Mouse (Mus musculus) embryonic stem cell, embryonic (primary cell): ENCODE results near the gene Eprs.

Experiments used
- CTCF ChIA-PET, 4 experiments: fragments of 300-600 bp in 2 of 4; fragments of 350-600 bp in 2 of 4; sonication (Branson Sonifier 250); formaldehyde crosslinking; loops; one replicate each; lab custom pipeline; 2022; ENCODE audit warnings: inconsistent platforms in 2 of 4; lab: Charles Lee
- POLR2A ChIA-PET, 4 experiments: fragments of 300-600 bp in 2 of 4; fragments of 350-600 bp in 2 of 4; sonication (Branson Sonifier 250); formaldehyde crosslinking; loops; one replicate each; lab custom pipeline; 2022; ENCODE audit warnings: antibody characterized with exemption in 4 of 4, inconsistent platforms in 1 of 4; lab: Charles Lee

The Eprs gene

GRCm38 (mm10) chr1:185409831-185410230 is 47.0 kb downstream of the Eprs start:
- ChIA-PET CTCF (interaction anchor here in 2 of 4 experiments (0.6 to 1.2 kb wide), 7 partner anchors 9 to 108 kb away, joined by 3 to 6 read pairs (median 3); no protein-coding TSS in a partner anchor), POLR2A (interaction anchor here in 1 of 4 experiments (1.0 to 4.9 kb wide), 7 partner anchors 9 to 46 kb away, joined by 3 to 14 read pairs (median 9); no protein-coding TSS in a partner anchor)

GRCm38 (mm10) chr1:185418011-185418410 is 55.2 kb downstream of the Eprs start:
- ChIA-PET POLR2A (interaction anchor here in 2 of 4 experiments (0.6 to 1.3 kb wide), 5 partner anchors 28 to 1311 kb away, joined by 3 to 4 read pairs (median 3); partner anchors contain the start of gene Iars2 (in 1 of the 2)), CTCF (interaction anchor here in 1 of 4 experiments (1.4 kb wide), 1 partner anchor 8 kb away, joined by 3 read pairs; no protein-coding TSS in a partner anchor)

GRCm38 (mm10) chr1:185419805-185420204 is 57.0 kb downstream of the Eprs start:
- CTCF ChIA-PET = interaction anchor here in 1 of 4 experiments (0.8 to 1.3 kb wide), 2 partner anchors 95 to 451 kb away, joined by 3 read pairs; no protein-coding TSS in a partner anchor
- POLR2A ChIA-PET = interaction anchor here in 2 of 4 experiments (1.1 to 1.9 kb wide), 5 partner anchors 14 to 33 kb away, joined by 3 to 7 read pairs (median 3); no protein-coding TSS in a partner anchor

DNA sequence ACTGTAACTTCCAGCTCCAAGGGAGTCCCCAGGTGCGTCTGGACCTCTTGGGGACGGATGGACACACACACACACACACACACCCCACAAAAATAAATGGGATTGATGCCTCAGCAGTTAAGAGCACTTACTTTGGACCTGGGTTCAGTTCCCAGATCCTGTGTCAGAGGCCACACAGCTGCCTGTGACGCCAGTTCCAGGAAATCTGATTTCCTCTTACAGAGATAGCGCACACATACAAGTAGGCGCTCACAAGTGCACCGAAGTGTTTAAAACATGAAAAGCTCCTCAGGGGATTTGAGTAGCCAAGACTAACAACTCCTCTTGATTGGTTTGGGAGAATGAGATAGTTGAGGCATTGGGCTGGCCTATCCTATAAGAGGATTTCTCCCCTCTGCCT is 57.9 kb downstream of the Eprs start:
- ChIA-PET CTCF (interaction anchor here in 2 of 4 experiments (1.0 to 1.3 kb wide), 2 partner anchors 81 to 95 kb away, joined by 3 read pairs; no protein-coding TSS in a partner anchor), POLR2A (interaction anchor here in 3 of 4 experiments (0.7 to 1.9 kb wide), 6 partner anchors 13 to 92 kb away, joined by 3 to 7 read pairs (median 3); partner anchors contain the start of gene Iars2 (in 1 of the 3))

DNA sequence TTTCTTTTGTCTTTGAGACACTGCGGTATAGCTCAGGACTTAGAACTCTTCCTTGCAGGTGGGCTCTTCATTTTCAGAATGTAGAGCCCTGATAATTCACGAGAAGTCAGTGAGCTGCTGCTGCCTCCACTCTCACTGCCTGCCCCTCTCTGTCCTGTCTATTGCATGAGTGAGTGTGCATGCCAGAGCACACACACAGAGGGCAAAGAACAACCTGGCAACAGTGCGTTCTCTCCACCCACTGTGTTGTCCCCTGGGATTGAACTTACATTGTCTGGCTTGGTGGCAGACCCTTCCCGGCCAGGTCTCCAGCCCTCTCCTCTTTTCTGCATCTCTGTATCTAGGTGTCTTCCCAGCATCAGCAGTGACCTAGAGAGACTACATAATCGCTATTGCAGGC is 63.7 kb downstream of the Eprs start:
- ChIA-PET POLR2A (interaction anchor here in 1 of 4 experiments (1.0 kb wide), 1 partner anchor 12 kb away, joined by 6 read pairs; no protein-coding TSS in a partner anchor), CTCF (interaction anchor here in 2 of 4 experiments (0.5 to 1.3 kb wide), 2 partner anchors 17 to 634 kb away, joined by 3 to 7 read pairs; no protein-coding TSS in a partner anchor)

DNA sequence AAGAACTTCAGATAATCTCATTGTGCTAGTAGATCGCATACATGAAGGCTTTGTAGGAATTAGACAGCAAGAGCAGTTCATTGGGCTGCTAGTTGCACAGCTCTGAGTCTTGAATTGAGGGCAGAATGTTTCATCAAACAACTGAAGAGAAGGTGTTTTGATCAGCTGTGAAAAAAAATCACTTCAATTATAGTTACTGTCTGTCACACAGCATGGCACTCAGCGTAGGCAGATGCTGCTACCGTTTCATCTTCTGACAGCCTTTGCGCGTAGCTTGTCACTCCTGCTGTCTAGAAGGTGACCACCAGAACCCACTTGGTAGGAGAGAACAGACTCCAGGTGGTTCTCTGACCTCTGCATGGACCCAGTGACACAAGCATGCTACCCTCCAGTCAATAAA is 67.6 kb downstream of the Eprs start:
- ChIA-PET CTCF (interaction anchor here in 2 of 4 experiments (0.9 to 1.3 kb wide), 2 partner anchors 27 to 71 kb away, joined by 3 read pairs; no protein-coding TSS in a partner anchor), POLR2A (interaction anchor here in 1 of 4 experiments (0.5 to 1.6 kb wide), 8 partner anchors 10 to 87 kb away, joined by 3 to 6 read pairs (median 3); partner anchors contain the start of gene Slc30a10)

- ChIA-PET POLR2A (interaction anchor here in 1 of 4 experiments (0.5 to 1.6 kb wide), 7 partner anchors 9 to 86 kb away, joined by 3 to 6 read pairs (median 3); no protein-coding TSS in a partner anchor), CTCF (interaction anchor here in 1 of 4 experiments (1.2 kb wide), 1 partner anchor 86 kb away, joined by 3 read pairs; no protein-coding TSS in a partner anchor)
Measured at GRCm38 (mm10) chr1:185431245-185431997, 68.6 kb downstream of the Eprs start.

GRCm38 (mm10) chr1:185431998-185432317 is 69.1 kb downstream of the Eprs start:
- ChIA-PET POLR2A (interaction anchor here in 1 of 4 experiments (1.2 to 1.6 kb wide), 3 partner anchors 8 to 47 kb away, joined by 3 to 6 read pairs (median 3); no protein-coding TSS in a partner anchor), CTCF (interaction anchor here in 1 of 4 experiments (1.2 kb wide), 1 partner anchor 86 kb away, joined by 3 read pairs; no protein-coding TSS in a partner anchor)

DNA sequence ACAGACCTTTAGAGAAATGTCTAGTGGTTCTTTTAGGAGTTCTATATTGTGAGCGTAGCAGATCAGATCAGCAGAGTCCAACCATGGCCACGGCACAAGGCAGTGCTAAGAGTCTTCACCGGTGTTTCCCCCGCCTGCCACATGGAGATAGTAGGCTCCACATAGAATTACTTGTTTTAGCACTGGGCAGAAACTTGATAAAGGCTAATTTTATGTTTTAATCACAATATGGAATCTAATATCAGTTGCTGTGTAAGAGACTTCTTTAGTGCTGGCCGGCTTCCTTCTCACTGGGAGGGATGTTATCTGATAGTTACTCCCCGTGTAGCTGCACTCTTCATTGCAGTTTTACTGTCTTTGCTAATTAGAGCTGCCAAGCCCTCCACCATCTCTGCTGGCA is 70.3 kb downstream of the Eprs start:
- POLR2A ChIA-PET = interaction anchor here in 1 of 4 experiments (0.8 kb wide), 1 partner anchor 542 kb away, joined by 3 read pairs; no protein-coding TSS in a partner anchor
- CTCF ChIA-PET = no interaction called here

GRCm38 (mm10) chr1:185438841-185439580 is 76.2 kb downstream of the Eprs start:
- ChIA-PET POLR2A (interaction anchor here in 1 of 4 experiments (1.1 kb wide), 1 partner anchor 94 kb away, joined by 4 read pairs; no protein-coding TSS in a partner anchor), CTCF (interaction anchor here in 2 of 4 experiments (0.6 to 0.7 kb wide), 3 partner anchors 21 to 253 kb away, joined by 3 to 5 read pairs (median 3); no protein-coding TSS in a partner anchor)

DNA sequence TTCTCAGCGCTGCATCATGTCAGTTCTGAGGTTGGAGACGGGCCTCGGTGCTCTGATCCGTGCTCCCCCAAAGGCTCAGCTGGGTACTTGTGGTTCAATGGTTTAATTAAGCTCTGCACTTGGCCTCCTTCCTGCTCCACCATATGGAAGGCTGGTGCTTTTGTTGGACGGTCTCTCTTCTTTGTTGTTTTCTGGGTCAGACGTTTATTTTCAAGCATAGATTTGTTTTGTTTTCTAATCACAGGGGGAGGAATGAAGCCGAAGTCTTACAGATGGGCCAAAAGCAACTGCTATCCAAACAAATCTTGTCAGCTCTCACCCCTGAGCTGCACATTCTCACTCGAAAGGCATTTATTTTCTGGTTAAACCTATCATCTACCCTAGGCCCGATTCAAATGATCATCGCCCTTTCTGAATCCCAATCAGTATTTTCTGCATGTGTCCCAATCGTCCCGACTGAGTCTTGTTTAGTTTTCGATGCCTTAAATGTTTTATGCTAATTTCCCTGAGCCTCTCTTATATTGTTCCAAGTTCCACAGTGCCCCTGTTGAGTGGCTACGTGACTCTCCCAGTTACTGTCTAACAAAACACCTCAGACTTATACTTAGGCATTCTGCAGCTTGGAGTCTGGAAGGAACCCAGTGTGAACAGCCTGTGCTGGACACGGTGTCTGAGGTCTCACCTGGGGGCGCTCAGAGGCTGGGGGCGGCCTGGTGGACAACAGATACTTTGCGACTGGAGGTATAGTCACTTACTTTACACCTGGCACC is 79.0 kb downstream of the Eprs start:
- POLR2A ChIA-PET = interaction anchor here in 2 of 4 experiments (0.9 to 1.0 kb wide), 2 partner anchors 8 to 9 kb away, joined by 3 read pairs; no protein-coding TSS in a partner anchor
- CTCF ChIA-PET = interaction anchor here in 2 of 4 experiments (0.6 kb wide), 2 partner anchors 64 to 1485 kb away, joined by 3 read pairs; no protein-coding TSS in a partner anchor

DNA sequence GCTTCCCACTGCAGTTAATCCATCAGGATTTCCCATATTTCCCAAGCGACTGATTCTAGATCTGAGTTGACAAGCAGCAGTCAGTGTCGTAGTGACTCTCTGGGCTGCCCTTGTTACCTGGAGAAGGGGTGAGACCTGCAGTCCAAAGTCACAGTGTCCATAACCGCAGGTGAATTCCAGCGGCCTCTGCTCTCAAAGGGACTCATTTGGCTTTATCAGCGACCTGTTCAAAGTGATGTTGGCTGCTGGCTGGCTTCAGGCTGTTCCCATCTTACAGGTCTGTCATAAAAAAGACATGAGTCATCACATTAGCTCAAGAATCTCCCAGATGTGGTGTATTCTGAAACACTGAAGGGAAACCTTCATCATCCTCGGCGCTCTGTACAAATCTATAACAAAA is 86.1 kb downstream of the Eprs start:
- ChIA-PET POLR2A (interaction anchor here in 1 of 4 experiments (0.7 to 1.0 kb wide), 2 partner anchors 50 to 83 kb away, joined by 3 read pairs; no protein-coding TSS in a partner anchor), CTCF (no interaction called here)

- ChIA-PET POLR2A (interaction anchor here in 1 of 4 experiments (0.7 to 1.0 kb wide), 4 partner anchors 8 to 140 kb away, joined by 3 to 4 read pairs (median 3); no protein-coding TSS in a partner anchor), CTCF (interaction anchor here in 1 of 4 experiments (0.6 kb wide), 1 partner anchor 13 kb away, joined by 3 read pairs; no protein-coding TSS in a partner anchor)
Measured at GRCm38 (mm10) chr1:185449727-185450126, 86.9 kb downstream of the Eprs start.

DNA sequence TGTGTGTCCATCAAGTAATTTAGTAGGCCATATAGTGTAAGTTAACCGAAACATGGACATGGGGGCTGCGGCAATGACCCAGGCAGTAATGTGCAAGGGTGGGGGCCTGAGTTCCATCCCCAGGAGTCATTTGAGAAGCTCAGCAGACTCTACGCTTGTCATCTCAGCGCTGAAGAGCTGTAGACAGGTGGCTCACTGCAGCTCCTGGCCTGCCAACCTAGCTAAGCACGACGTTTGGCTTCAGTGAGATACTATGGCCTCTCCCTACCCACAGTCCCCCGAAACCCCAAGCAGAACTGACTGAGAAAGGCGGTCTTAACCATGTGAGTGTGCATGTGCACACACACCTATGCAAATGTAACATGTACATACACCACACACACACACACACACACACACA is 88.2 kb downstream of the Eprs start:
- CTCF ChIA-PET = interaction anchor here in 3 of 4 experiments (0.6 to 1.1 kb wide), 4 partner anchors 38 to 1268 kb away, joined by 3 to 5 read pairs (median 4); no protein-coding TSS in a partner anchor
- POLR2A ChIA-PET = interaction anchor here in 2 of 4 experiments (0.7 to 1.4 kb wide), 2 partner anchors 9 to 28 kb away, joined by 3 read pairs; no protein-coding TSS in a partner anchor

DNA sequence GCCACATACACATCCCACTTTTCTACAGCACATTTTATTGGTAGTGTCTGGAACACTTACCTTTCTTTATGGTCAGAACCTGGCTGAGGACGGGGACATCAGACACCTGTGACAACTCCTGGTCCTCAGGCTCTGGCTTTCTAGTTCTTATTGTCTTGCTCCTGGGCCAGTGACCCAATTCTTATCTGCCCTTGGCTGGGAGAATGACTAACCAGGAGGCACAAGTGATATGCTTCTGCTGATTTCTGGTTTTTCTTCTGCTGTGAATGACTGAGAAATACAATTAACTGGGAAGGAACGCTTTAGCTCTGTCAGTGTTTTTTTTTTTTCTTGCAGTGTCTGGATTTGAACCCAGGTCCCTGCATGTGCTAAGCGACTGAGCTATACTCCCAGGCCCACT is 88.7 kb downstream of the Eprs start:
- CTCF ChIA-PET = interaction anchor here in 1 of 4 experiments (1.1 kb wide), 1 partner anchor 50 kb away, joined by 5 read pairs; no protein-coding TSS in a partner anchor
- POLR2A ChIA-PET = interaction anchor here in 1 of 4 experiments (1.4 kb wide), 1 partner anchor 27 kb away, joined by 3 read pairs; no protein-coding TSS in a partner anchor

GRCm38 (mm10) chr1:185452461-185452860 is 89.6 kb downstream of the Eprs start:
- ChIA-PET POLR2A (interaction anchor here in 1 of 4 experiments (2.5 kb wide), 1 partner anchor 11 kb away, joined by 14 read pairs; no protein-coding TSS in a partner anchor), CTCF (no interaction called here)
